Mouse (Mus musculus) forebrain, embryonic 13.5 days (tissue): ENCODE data around the gene Hmgcl. TPM values are rescaled to one million over a fixed set of nuclear protein-coding genes. Genes with fewer than 3 reads are reported as not detected.
"Not testable (repeated sequence)": the region's sequence is repeated elsewhere in the genome, so short reads cannot be mapped to it uniquely, and the experiment has no call there.

ENCODE experiments used
- ATAC-seq: fragments of 200-750 bp; cut with Nextera tagmentation; 2 replicates; pipeline ENCODE4 v1.8.0; 2017
- H3K27ac ChIP-seq: fragments of 300-500 bp; sonication (generic); 2 replicates; pipeline ENCODE4 v1.5.1; 2015; ENCODE audit warnings: inconsistent platforms, mild to moderate bottlenecking, moderate library complexity
- H3K27me3 ChIP-seq: fragments of 300-500 bp; sonication (generic); 2 replicates; pipeline ENCODE4 v1.6.1; 2015; ENCODE audit warnings: mild to moderate bottlenecking, inconsistent platforms
- H3K36me3 ChIP-seq: fragments of 300-500 bp; sonication (generic); 2 replicates; pipeline ENCODE4 v1.6.1; 2015; ENCODE audit warnings: mild to moderate bottlenecking, inconsistent platforms; ENCODE audit not compliant: poor library complexity, severe bottlenecking
- H3K4me1 ChIP-seq: fragments of 300-500 bp; sonication (generic); 2 replicates; pipeline ENCODE4 v1.6.1; 2015; ENCODE audit warnings: inconsistent platforms
- H3K4me2 ChIP-seq: fragments of 300-500 bp; sonication (generic); 2 replicates; pipeline ENCODE4 v1.6.1; 2015; ENCODE audit warnings: inconsistent platforms, mild to moderate bottlenecking, moderate library complexity
- H3K4me3 ChIP-seq: fragments of 300-500 bp; sonication (generic); 2 replicates; pipeline ENCODE4 v1.5.1; 2015; ENCODE audit warnings: mild to moderate bottlenecking, inconsistent platforms
- H3K9ac ChIP-seq: fragments of 300-500 bp; sonication (generic); 2 replicates; pipeline ENCODE4 v1.6.1; 2015; ENCODE audit warnings: mild to moderate bottlenecking, inconsistent platforms
- H3K9me3 ChIP-seq: fragments of 300-500 bp; sonication (generic); replicated peaks from 2 replicates; pipeline ENCODE4 v1.6.1; 2016; ENCODE audit warnings: inconsistent platforms
- WGBS: fragments of 180-500 bp; shearing (Covaris S2); methylation state at CpG from one replicate; pipeline ENCODE4 v1.1.7; 2015; 5-methylcytosine and 5-hydroxymethylcytosine counted together
- polyA plus RNA-seq: library from polyadenylated mRNA; unstranded; fragments of >200 nt; fragmentation: Nextera tagmentation; extraction: Ambion mirVana; gene quantifications from 2 replicates; pipeline ENCODE4 v1.2.1, GENCODE M21; 2015

The Hmgcl gene
- polyA plus RNA-seq, 1 experiment from 2014 or later, result 56.2 TPM

DNA sequence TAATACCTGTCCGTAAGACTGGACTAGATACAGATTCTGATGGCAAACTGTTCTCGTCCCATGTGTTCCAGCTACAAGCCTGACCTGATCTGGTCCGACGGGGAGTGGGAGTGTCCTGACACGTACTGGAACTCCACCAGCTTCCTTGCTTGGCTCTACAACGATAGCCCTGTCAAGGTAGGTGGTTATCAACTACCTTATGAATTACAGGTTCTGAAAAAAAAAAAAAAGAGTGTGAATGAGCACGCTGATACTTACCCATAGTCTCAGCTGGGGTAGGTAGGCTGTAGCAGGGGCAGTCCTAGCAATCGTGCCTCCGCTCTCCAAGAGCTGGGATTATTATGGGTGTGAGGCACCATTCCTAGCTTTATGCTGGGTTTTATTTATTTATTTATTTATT is 16.4 kb upstream of the Hmgcl start:
- Histone ChIP-seq H3K27me3 (no peaks in the 10 kb centered on the region), H3K36me3 (peaks cover 36% of the 10 kb centered on the region), H3K27ac (no peak overlapping the region), H3K4me1 (no peaks in the 10 kb centered on the region), H3K9me3 (no peaks in the 10 kb centered on the region), H3K9ac (no peak overlapping the region), H3K4me2 (no peak overlapping the region), H3K4me3 (no peak overlapping the region)
- 91% methylated on average over 9 of the region's 9 CpGs for WGBS
- no peak for ATAC-seq

DNA sequence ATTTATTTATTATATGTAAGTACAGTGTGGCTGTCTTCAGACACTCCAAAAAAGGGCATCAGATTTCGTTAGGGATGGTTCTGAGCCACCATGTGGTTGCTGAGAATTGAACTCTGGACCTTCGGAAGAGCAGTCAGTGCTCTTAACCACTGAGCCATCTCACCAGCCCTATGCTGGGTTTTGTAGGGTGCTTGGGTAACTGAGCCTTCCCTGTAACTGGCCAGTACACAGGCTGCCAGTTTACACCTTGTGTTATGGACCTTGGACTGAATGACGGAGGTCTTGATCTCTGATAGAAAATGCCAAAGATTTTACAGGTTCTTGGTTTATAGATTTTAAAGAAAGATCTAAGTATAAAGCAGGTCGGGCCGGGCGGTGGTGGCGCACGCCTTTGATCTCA is 16.0 kb upstream of the Hmgcl start:
- Histone ChIP-seq H3K4me2 (no peak overlapping the region), H3K4me3 (no peak overlapping the region), H3K27me3 (no peaks in the 10 kb centered on the region), H3K9ac (no peak overlapping the region), H3K4me1 (0 out of 2 replicates have a peak, but pooled peaks cover 2% of the 10 kb centered on the region), H3K36me3 (peaks cover 36% of the 10 kb centered on the region), H3K27ac (no peak overlapping the region), H3K9me3 (no peaks in the 10 kb centered on the region)
- WGBS, result 96% methylated on average over 8 of the region's 8 CpGs
- ATAC-seq, result no peak

- ATAC-seq, result no peak
- WGBS, result 60% methylated on average over 5 of the region's 5 CpGs
Measured at GRCm38 (mm10) chr4:135931832-135932231, 14.4 kb upstream of the Hmgcl start.

DNA sequence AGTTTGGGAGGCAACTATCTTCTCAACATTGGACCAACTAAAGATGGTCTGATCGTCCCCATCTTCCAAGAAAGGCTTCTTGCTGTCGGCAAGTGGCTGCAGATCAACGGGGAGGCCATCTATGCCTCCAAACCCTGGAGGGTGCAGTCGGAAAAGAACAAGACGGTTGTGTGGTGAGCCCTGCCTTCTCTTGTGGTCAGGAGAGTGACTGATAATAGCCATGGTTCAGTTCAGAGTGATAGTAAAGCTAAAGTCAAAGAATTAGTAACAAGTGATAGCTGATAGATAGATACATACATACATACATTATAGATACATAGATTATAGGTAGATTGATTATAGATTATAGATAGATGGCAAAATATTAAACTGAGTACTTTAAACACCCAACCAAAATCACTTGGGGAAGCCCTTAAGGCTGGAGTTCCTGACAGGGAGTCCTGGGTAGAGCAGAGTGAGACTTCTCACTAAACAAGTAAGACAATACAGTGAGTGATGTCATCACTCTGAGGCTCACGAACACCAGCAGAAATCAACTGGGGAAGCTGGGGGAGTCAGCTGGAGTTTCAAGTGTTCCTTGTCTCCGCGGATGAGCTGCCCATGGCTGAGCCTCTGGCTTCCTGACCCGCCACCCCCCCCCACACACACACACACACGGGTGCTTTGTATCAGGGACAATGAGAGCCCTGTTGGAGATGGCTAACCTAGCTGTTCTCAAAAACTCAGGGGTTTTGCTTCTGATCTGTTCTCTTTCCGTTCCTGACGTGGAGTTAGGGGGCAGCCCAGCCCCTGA is 11.3 kb upstream of the Hmgcl start:
- 0 out of 2 replicates have a peak, but pooled peaks cover 5% of the 10 kb centered on the region for H3K4me1 ChIP-seq
- no peak overlapping the region for H3K27ac ChIP-seq
- no peak overlapping the region for H3K9ac ChIP-seq
- 49% methylated on average over 12 of the region's 12 CpGs for WGBS
- H3K4me3 ChIP-seq, result no peak overlapping the region
- H3K9me3 ChIP-seq, result no peaks in the 10 kb centered on the region
- no peak overlapping the region for H3K4me2 ChIP-seq
- peaks cover 46% of the 10 kb centered on the region for H3K36me3 ChIP-seq
- ATAC-seq, result no peak
- H3K27me3 ChIP-seq, result no peaks in the 10 kb centered on the region

More at GRCm38 (mm10) chr4:135931832-135932231, 14.4 kb upstream of the Hmgcl start:
- H3K27ac ChIP-seq, result no peak overlapping the region
- peaks cover 26% of the 10 kb centered on the region for H3K36me3 ChIP-seq
- H3K9me3 ChIP-seq, result no peaks in the 10 kb centered on the region
- H3K27me3 ChIP-seq, result no peaks in the 10 kb centered on the region
- 0 out of 2 replicates have a peak, but pooled peaks cover 5% of the 10 kb centered on the region for H3K4me1 ChIP-seq
- no peak overlapping the region for H3K9ac ChIP-seq
- no peak overlapping the region for H3K4me3 ChIP-seq
- H3K4me2 ChIP-seq, result no peak overlapping the region

GRCm38 (mm10) chr4:135935502-135935901 is 10.7 kb upstream of the Hmgcl start:
- no peak for ATAC-seq
- H3K36me3 ChIP-seq, result peaks cover 42% of the 10 kb centered on the region

DNA sequence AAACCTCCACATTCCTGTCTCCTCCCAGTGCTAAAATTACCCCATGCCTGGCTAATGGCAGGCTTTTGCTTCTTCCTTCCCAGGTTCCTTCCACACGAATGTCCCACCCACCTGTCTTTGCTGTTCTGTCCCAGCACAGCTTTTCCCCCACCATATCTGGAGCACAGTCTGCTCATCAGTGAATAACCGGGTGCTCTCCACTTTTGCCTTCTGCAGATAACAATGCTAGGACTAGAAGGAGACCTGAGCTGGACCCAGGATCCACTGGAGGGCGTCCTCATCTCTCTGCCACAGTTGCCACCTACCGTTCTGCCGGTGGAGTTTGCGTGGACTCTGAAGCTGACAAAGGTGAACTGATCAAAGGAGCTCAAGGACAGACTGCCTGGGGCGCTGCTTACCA is 7.4 kb upstream of the Hmgcl start:
- Histone ChIP-seq H3K9ac (no peak overlapping the region), H3K36me3 (peaks cover 33% of the 10 kb centered on the region), H3K9me3 (no peaks in the 10 kb centered on the region), H3K4me3 (no peak overlapping the region), H3K4me1 (0 out of 2 replicates have a peak, but pooled peaks cover 5% of the 10 kb centered on the region), H3K27ac (no peak overlapping the region), H3K27me3 (no peaks in the 10 kb centered on the region), H3K4me2 (no peak overlapping the region)
- 82% methylated on average over 7 of the region's 7 CpGs for WGBS
- no peak for ATAC-seq

More at GRCm38 (mm10) chr4:135935502-135935901, 10.7 kb upstream of the Hmgcl start:
- Histone ChIP-seq H3K4me1 (0 out of 2 replicates have a peak, but pooled peaks cover 5% of the 10 kb centered on the region), H3K27ac (no peak overlapping the region), H3K9ac (no peak overlapping the region), H3K9me3 (no peaks in the 10 kb centered on the region), H3K4me2 (no peak overlapping the region), H3K4me3 (no peak overlapping the region), H3K27me3 (no peaks in the 10 kb centered on the region)
- 67% methylated on average over 5 of the region's 5 CpGs for WGBS

DNA sequence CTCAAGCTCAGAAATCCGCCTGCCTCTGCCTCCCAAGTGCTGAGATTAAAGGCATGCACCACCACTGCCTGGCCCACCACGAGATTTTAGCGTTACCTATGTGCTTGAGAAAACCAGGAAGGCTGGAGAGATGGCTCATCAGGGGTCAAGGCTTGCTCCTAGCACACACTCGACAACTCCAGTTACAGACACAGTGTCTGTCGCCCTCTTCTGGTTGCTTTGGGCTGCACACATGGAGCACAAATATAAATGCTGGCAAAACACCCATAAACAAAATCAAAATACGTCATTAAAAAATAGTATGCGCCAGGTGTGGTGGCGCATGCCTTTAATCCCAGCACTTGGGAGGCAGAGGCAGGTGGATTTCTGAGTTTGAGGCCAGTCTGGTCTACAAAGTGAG is 5.2 kb upstream of the Hmgcl start:
- ATAC-seq, H3K27ac ChIP-seq, H3K9me3 ChIP-seq, H3K4me1 ChIP-seq, H3K4me2 ChIP-seq, H3K27me3 ChIP-seq, H3K4me3 ChIP-seq, H3K9ac ChIP-seq: not testable (repeated sequence)
- peaks cover 32% of the 10 kb centered on the region for H3K36me3 ChIP-seq
- 82% methylated on average over 8 of the region's 8 CpGs for WGBS

DNA sequence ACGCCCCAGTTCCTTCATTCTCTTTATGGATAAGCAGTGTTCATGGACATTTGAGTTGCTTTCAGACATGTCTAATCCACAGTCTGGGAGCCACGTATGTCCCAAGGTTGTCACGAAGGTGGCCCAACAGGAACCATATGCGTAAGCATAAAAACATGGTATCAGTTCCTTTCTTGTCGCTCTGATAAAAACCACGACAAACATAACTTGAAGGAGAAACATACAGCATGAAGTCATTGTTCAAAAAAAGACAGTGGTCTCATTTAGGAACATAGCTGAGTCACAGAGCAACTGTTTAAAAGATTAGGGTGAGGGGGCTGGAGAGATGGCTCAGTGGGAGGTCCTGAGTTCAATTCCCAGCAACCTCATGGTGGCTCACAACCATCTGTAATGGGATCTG is 4.1 kb upstream of the Hmgcl start:
- no peak overlapping the region for H3K27ac ChIP-seq
- no peaks in the 10 kb centered on the region for H3K9me3 ChIP-seq

GRCm38 (mm10) chr4:135943389-135943788 is 2.9 kb upstream of the Hmgcl start:
- Histone ChIP-seq H3K27ac (no peak overlapping the region), H3K27me3 (no peaks in the 10 kb centered on the region), H3K36me3 (peaks cover 27% of the 10 kb centered on the region), H3K9ac (no peak overlapping the region), H3K4me3 (no peak overlapping the region), H3K4me1 (peaks cover 9% of the 10 kb centered on the region), H3K9me3 (no peaks in the 10 kb centered on the region), H3K4me2 (no peak overlapping the region)
- 52% methylated on average over 4 of the region's 4 CpGs for WGBS
- ATAC-seq, result no peak

More for the DNA sequence above, 4.1 kb upstream of the Hmgcl start:
- H3K4me2 ChIP-seq, result no peak overlapping the region
- ATAC-seq, result no peak
- H3K9ac ChIP-seq, result no peak overlapping the region
- no peaks in the 10 kb centered on the region for H3K27me3 ChIP-seq
- H3K36me3 ChIP-seq, result peaks cover 32% of the 10 kb centered on the region
- 92% methylated on average over 6 of the region's 6 CpGs for WGBS
- H3K4me3 ChIP-seq, result no peak overlapping the region
- peaks cover 8% of the 10 kb centered on the region for H3K4me1 ChIP-seq

DNA sequence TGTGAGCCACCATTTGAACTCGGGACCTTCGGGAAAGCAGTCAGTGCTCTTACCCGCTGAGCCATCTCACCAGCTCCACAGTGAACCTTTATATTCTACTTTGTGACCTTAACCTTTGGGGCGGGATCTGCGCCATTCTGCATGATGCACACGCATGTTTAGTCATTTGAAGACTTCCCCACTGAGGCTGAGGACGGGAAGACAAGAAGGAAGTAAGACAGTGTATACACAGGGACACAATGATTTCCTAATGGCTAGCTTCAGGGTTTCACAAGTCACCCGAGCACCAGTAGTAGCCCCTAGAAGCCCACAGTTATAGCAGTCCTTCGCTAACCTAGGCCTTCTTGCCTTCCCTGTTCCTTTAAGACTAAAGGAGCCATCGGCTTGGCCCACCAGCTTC is 542 bp upstream of the Hmgcl start:
- 75% methylated on average over 10 of the region's 10 CpGs for WGBS
- H3K4me3 ChIP-seq, result peak overlapping the region; percentile 79
- H3K9me3 ChIP-seq, result no peaks in the 10 kb centered on the region
- H3K4me1 ChIP-seq, result peaks cover 12% of the 10 kb centered on the region
- H3K36me3 ChIP-seq, result peaks cover 12% of the 10 kb centered on the region
- peak overlapping the region; percentile 84 for H3K4me2 ChIP-seq
- peak overlapping the region; percentile 31; the same call in 1 of the 2 replicates for H3K9ac ChIP-seq
- peak overlapping the region; percentile 64 for H3K27ac ChIP-seq
- peak; percentile 17 for ATAC-seq
- H3K27me3 ChIP-seq, result no peaks in the 10 kb centered on the region

GRCm38 (mm10) chr4:135946659-135947301 is 532 bp downstream of the Hmgcl start:
- ATAC-seq, result peak; percentile 65
- Histone ChIP-seq H3K27ac (peak overlapping the region; percentile 27; the same call in 1 of the 2 replicates), H3K4me3 (peak overlapping the region; percentile 79), H3K27me3 (no peaks in the 10 kb centered on the region), H3K9me3 (peaks cover 5% of the 10 kb centered on the region; the same call in 1 of the 2 replicates), H3K4me2 (peak overlapping the region; percentile 84), H3K9ac (peak overlapping the region; percentile 80), H3K36me3 (peaks cover 16% of the 10 kb centered on the region), H3K4me1 (peaks cover 12% of the 10 kb centered on the region)
- WGBS, result 2% methylated on average over 28 of the region's 28 CpGs

DNA sequence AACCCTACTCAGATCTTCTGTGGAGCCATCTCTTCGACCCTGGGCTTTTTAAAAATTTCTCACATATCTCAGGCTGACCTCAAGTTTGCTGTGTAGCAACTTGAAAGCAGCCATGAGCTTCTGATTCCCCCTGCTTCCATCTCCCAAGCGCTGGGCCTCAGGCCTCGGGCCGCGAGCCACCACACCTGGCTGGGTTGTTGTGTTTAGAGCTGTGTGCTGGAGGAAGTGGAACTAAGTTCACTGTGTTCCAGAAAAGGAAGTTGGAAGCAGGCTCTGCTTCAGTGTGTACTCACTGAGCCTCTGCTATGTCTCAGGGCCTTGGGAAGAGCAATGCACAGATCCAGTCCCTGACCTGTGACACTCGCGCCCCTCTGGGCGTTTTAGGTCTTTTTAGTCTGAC is 1.9 kb downstream of the Hmgcl start:
- Histone ChIP-seq H3K9ac (no peak overlapping the region), H3K4me3 (no peak overlapping the region), H3K27ac (no peak overlapping the region)

More for the DNA sequence above, 1.9 kb downstream of the Hmgcl start:
- peaks cover 12% of the 10 kb centered on the region for H3K4me1 ChIP-seq
- peaks cover 21% of the 10 kb centered on the region for H3K36me3 ChIP-seq
- H3K4me2 ChIP-seq, result no peak overlapping the region
- no peak for ATAC-seq
- peaks cover 5% of the 10 kb centered on the region; the same call in 1 of the 2 replicates for H3K9me3 ChIP-seq
- WGBS, result 92% methylated on average over 8 of the region's 8 CpGs
- no peaks in the 10 kb centered on the region for H3K27me3 ChIP-seq
